Mouse (Mus musculus) hindbrain, embryonic 10.5 days (tissue): Measurements from ENCODE around the gene Gm10037. TPM values are rescaled to one million over a fixed set of nuclear protein-coding genes. Genes with fewer than 3 reads are reported as not detected.
"Not testable (repeated sequence)": the region's sequence is repeated elsewhere in the genome, so short reads cannot be mapped to it uniquely, and the experiment has no call there.

ENCODE experiments used
- DNase-seq: peaks from one replicate; pipeline ENCODE4 v3.0.0-alpha.2; 2017; ENCODE audit warnings: low spot score
- H3K27ac ChIP-seq: fragments of 300-500 bp; sonication (generic); 2 replicates; pipeline ENCODE4 v1.5.1; 2016; ENCODE audit warnings: mild to moderate bottlenecking, moderate library complexity
- H3K27me3 ChIP-seq: fragments of 300-500 bp; sonication (generic); 2 replicates; pipeline ENCODE4 v1.6.1; 2016; ENCODE audit warnings: mild to moderate bottlenecking; ENCODE audit not compliant: poor library complexity, insufficient read depth, severe bottlenecking
- H3K36me3 ChIP-seq: fragments of 300-500 bp; sonication (generic); 2 replicates; pipeline ENCODE4 v1.6.1; 2016; ENCODE audit warnings: mild to moderate bottlenecking, moderate library complexity
- H3K4me1 ChIP-seq: fragments of 300-500 bp; sonication (generic); replicated peaks from 2 replicates; pipeline ENCODE4 v1.6.1; 2016; ENCODE audit warnings: mild to moderate bottlenecking
- H3K4me3 ChIP-seq: fragments of 300-500 bp; sonication (generic); 2 replicates; pipeline ENCODE4 v1.5.1; 2016; ENCODE audit warnings: mild to moderate bottlenecking, moderate library complexity
- H3K9me3 ChIP-seq: fragments of 300-500 bp; sonication (generic); 2 replicates; pipeline ENCODE4 v1.6.1; 2016; ENCODE audit warnings: mild to moderate bottlenecking, moderate library complexity
- WGBS: fragments of 180-500 bp; shearing (Covaris S2); methylation state at CpG from one replicate; pipeline ENCODE4 v1.1.7; 2016; 5-methylcytosine and 5-hydroxymethylcytosine counted together
- polyA plus RNA-seq: library from polyadenylated mRNA; unstranded; fragments of >200 nt; fragmentation: Nextera tagmentation; extraction: Ambion mirVana; gene quantifications from 2 replicates; pipeline ENCODE4 v1.2.1, GENCODE M21; 2016

Gm10037 gene
- polyA plus RNA-seq, 1 experiment from 2014 or later, result 2.2 TPM

DNA sequence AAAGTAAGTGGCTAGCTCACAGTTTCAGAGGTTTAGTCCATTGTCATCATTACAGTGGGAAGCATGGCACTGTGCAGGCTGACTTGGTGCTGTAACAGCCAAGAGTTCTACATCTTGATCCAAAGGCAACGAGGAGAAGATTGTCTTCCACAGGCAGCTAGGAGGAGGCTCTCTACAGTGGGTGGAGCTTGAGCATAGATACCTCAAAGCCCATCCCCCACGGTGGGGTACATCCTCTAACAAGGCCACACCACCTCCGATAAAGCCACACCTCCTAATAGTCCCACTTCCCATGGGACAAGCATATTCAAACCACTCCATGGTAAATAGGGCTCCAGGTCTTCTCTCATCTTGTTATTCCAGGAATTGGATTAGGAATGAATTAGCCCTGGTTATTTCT lies 19.5 kb downstream of the Gm10037 start:
- H3K36me3 ChIP-seq, result no peaks in the 10 kb centered on the region
- H3K9me3 ChIP-seq, result no peaks in the 10 kb centered on the region
- no peaks in the 10 kb centered on the region for H3K4me1 ChIP-seq
- H3K27me3 ChIP-seq, result no peaks in the 10 kb centered on the region
- no peak overlapping the region for H3K27ac ChIP-seq
- WGBS, result 83% methylated on average over 3 of the region's 3 CpGs
- no peak overlapping the region for H3K4me3 ChIP-seq
- no peak for DNase-seq

DNA sequence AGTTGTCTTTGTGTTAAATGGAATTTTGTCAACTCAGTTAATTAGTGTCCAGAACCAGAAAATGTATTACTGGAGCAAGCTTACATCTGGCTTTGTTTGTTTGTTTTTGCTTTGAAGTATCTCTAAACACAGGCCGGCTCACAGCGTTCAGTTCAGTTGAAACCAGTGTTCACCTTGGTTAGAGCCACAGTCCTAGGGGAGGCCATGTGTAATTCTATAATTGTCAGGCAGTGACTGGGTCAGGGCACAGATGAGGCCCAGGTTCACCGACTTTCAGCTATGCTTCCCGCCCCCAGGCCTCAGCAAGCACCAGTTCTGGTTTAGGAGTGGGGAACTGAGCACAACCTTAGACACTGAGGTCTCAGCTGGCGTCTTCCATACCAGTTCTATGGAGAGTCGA lies 22.2 kb downstream of the Gm10037 start:
- 77% methylated on average over 6 of the region's 6 CpGs for WGBS
- Histone ChIP-seq H3K9me3 (no peaks in the 10 kb centered on the region), H3K27me3 (no peaks in the 10 kb centered on the region), H3K4me3 (no peak overlapping the region), H3K4me1 (no peaks in the 10 kb centered on the region), H3K36me3 (no peaks in the 10 kb centered on the region), H3K27ac (no peak overlapping the region)
- no peak for DNase-seq

DNA sequence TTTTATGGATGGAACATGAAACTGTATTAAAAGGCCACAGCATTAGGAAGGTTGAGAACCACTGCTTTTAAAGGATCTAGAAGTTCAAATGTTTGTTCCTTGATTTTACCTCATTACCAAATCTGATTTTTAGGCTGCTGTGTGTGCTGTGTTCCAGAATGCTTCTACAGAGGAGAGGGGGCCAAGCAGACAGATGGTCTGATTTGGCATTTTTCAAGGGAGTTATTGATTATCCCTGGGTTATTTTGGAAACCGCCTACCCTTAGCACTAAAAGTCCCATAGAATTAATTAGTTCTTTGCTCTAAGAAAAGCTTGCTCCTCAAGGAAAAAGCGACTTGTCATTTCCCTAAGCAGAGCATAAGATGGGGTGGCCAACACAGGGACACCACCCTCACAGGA lies 23.1 kb downstream of the Gm10037 start:
- no peak for DNase-seq
- no peaks in the 10 kb centered on the region for H3K36me3 ChIP-seq
- H3K4me3 ChIP-seq, result no peak overlapping the region
- H3K9me3 ChIP-seq, result no peaks in the 10 kb centered on the region
- H3K27me3 ChIP-seq, result no peaks in the 10 kb centered on the region
- no peaks in the 10 kb centered on the region for H3K4me1 ChIP-seq
- H3K27ac ChIP-seq, result no peak overlapping the region
- WGBS, result 80% methylated on average over 2 of the region's 2 CpGs

DNA sequence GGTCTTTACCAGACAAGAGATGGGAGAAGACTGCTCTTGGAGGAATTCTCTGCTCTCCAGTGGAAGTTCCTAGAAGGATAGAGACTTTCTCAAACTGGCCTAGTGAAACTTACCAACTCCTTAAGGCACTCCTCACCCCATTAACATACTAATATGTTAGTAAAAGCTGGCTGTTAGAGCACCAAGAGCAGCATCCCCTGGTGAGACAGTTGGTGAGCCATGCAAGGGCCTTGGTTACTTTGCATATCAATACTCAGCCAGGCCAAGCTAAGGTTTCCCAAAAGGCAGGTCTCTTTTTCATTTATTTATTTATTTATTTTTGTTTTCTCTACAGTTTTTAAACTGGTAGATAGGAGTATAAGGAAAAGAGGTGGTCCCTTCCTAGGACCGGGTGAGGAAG lies 26.4 kb downstream of the Gm10037 start:
- Histone ChIP-seq H3K27me3 (no peaks in the 10 kb centered on the region), H3K4me3 (no peak overlapping the region), H3K27ac (no peak overlapping the region), H3K36me3 (no peaks in the 10 kb centered on the region), H3K9me3 (no peaks in the 10 kb centered on the region), H3K4me1 (no peaks in the 10 kb centered on the region)
- 10% methylated on average over 1 of the region's 1 CpGs for WGBS
- DNase-seq, result no peak

DNA sequence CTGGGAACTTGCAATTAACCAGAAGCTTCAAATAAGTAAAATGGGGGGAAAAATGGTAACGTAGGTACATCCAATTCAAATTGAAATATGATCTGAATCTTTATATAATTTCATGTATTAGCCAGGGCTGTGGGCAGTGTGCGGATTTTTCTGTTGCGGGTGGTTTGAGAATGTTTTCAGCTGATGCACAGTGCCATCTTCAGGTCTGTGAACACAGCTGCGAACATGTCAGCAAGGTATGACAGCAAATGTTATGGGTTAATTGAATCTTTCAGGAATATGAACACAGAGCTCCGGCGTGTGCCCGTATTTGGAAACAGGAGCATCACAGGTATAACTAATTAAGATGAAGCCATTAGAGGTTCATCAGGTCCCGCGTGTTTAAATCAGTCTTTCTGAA lies 31.6 kb downstream of the Gm10037 start:
- no peak for DNase-seq
- H3K4me3 ChIP-seq, result no peak overlapping the region
- no peak overlapping the region for H3K27ac ChIP-seq
- H3K9me3 ChIP-seq, result no peaks in the 10 kb centered on the region
- no peaks in the 10 kb centered on the region for H3K36me3 ChIP-seq
- 87% methylated on average over 9 of the region's 9 CpGs for WGBS
- H3K27me3 ChIP-seq, result no peaks in the 10 kb centered on the region
- H3K4me1 ChIP-seq, result no peaks in the 10 kb centered on the region

DNA sequence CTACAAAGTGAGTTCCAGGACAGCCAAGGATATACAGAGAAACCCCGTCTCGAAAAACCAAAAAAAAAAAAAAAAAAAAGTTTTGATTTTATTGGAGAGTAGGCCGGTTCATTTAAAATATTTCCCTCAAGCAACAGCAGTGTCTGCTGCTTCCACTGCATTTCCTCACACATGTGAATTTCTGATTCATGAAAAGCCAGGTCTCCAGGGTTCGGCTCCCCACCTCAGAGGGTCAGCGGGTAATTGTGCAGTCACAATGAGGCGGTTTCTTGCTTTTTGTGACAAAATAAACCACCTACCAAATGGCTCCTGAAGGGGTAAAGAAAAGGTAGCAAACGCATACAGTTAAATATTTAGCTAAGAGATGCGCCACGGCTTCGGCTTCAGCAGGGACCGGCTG lies 32.1 kb downstream of the Gm10037 start, which contains the start of gene BC048507:
TSS of gene BC048507 (plus strand) at position 301 of the 400 bp plus-strand sequence.
- Histone ChIP-seq H3K36me3 (no peaks in the 10 kb centered on the region), H3K9me3 (no peaks in the 10 kb centered on the region), H3K4me3 (no peak within 1 kb of the TSS), H3K4me1 (no peaks in the 10 kb centered on the region), H3K27ac (no peak within 1 kb of the TSS), H3K27me3 (no peaks in the 10 kb centered on the region)
- DNase-seq, result no peak
- WGBS, result 82% methylated on average over 11 of the region's 11 CpGs

DNA sequence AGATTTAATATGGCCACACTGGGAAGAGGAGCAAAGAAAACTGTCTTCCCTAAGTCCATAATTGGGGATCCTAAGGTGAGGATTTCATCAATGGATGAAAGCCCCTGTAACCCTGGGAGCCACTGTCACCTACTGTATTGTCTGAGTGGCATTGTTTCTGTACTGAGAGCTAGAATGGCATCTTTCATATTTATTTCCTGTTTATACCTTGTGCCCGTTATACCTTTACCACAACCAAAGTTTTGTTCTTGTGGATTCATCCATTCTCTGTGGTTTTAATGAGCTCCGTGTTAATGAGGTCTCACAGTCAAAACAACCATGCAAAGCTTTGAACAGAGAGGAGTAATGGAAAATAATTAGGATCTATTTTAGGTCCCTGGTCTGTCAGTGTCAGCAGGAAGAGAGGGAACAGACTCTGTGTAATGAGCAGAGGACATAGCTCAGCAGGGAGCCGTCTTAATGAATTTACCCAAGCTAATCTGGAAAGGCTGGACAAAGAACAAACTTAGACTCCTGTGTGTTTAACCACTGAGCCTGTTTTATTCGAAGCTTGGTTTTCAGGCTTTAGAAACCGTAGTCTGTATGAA lies 34.0 kb downstream of the Gm10037 start:
- no peaks in the 10 kb centered on the region for H3K27me3 ChIP-seq
- H3K27ac ChIP-seq, result no peak overlapping the region
- 64% methylated on average over 5 of the region's 5 CpGs for whole genome bisulfite sequencing
- H3K4me1 ChIP-seq, result no peaks in the 10 kb centered on the region
- H3K9me3 ChIP-seq, result no peaks in the 10 kb centered on the region; the same call in 1 of the 2 replicates
- no peak overlapping the region for H3K4me3 ChIP-seq
- no peak for DNase-seq
- no peaks in the 10 kb centered on the region for H3K36me3 ChIP-seq

DNA sequence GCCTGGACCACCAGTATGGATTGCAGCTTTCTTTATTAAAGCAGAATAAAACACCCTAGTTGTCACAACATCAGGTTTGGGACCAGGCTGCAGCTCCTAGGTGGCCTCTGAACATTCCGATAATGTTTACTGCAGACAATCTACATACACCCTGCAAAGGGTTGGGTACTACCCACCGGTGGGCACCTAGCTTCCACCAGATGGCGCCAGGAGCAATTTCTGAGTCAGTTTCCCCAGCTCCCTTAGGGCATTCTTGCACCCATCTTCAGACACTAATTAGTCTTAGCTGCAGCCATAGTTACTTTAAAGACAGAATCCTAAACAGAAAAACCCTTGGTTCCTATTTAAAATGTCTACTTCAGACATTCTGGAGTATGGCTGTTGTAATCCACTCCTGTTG lies 37.0 kb downstream of the Gm10037 start:
- no peaks in the 10 kb centered on the region for H3K27me3 ChIP-seq
- WGBS, result 26% methylated on average over 3 of the region's 3 CpGs
- H3K27ac ChIP-seq, result no peak overlapping the region
- no peaks in the 10 kb centered on the region for H3K4me1 ChIP-seq
- no peak for DNase-seq
- peaks cover 9% of the 10 kb centered on the region; the same call in 1 of the 2 replicates for H3K9me3 ChIP-seq
- H3K36me3 ChIP-seq, result no peaks in the 10 kb centered on the region
- no peak overlapping the region for H3K4me3 ChIP-seq

DNA sequence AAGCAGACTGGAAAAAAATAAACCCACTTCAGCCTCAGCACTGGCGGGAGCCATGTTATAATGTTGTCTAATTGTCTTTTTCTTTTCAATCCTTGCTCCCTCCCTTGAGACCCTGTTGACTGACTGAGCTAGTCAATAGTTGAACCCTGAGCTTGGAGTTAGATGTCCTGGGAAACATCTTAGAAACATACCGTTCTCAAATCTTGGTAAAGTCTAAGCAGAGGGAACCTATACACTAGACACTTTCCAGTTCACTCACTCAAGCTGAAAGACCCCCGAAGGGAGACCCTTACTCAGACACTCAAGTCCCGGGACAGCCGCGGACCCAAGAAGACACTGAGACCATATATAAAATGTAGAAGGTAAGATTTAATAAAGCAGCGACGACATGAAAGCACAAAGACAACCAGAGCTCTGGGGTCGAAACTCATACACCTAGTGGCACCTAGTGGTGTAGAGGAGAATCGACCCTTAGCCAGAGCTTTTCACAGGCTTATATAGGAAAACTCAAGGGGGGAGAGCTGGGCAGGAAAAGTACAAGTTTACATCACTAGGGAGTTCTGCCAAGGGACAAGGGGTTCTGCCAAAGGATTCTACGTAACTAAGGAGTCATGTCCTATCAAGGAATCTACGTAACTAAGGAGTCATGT lies 45.3 kb downstream of the Gm10037 start:
- not testable (repeated sequence) for H3K9me3 ChIP-seq, H3K4me1 ChIP-seq, DNase-seq, H3K27me3 ChIP-seq, H3K36me3 ChIP-seq, H3K27ac ChIP-seq, H3K4me3 ChIP-seq
- WGBS, result 40% methylated on average over 10 of the region's 12 CpGs

DNA sequence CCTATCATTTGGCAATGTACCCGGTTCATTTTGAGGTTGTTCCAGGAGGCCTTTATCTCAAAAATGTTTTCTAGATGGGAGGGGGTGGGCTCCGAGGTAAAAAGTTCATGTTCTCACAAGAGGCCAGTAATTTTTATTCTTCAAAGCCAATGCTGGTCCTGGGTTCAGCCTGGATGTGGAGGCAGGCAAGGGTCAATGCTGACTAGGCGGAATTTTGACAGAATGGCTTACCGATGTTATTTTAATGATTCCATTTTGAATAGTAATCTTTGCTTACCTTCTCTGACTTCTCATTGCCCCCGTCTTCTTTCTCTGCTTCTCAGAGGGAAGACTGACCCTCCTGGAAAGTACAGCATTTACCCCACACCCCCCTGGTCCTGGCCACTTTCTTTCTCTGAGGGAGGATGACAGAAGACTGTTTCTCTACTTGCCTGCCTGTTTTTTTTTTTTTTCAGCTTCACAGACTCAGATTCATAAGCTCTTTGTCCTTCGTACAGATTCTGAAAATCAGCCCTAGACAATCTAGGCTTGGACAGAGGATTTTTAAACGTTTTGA lies 45.9 kb downstream of the Gm10037 start:
- Histone ChIP-seq H3K27ac (no peak overlapping the region), H3K4me3 (no peak overlapping the region), H3K36me3 (no peaks in the 10 kb centered on the region), H3K9me3 (no peaks in the 10 kb centered on the region), H3K4me1 (no peaks in the 10 kb centered on the region), H3K27me3 (no peaks in the 10 kb centered on the region)
- WGBS, result 69% methylated on average over 7 of the region's 7 CpGs
- DNase-seq, result no peak

DNA sequence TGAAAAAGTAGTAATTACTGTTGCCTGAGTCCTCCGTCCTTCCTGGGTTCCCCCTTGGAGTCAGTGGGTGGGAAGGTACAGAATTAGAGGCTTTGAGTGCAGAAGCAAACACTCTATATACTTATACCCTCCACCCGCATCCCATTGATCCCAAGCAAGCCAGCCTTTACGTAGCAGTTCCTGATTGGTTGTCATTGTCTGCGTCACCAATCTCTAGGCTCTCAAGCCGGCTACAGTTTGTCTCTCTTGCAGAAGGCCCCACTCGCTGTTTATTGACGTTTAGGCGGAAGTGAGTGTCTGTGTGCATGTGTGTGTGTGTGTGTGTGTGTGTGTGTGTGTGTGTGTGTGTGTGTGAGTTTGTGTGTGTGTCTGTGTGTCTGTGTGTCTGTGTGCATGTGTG lies 53.1 kb downstream of the Gm10037 start:
- no peak for DNase-seq
- H3K4me1 ChIP-seq, result no peaks in the 10 kb centered on the region
- peaks cover 14% of the 10 kb centered on the region for H3K9me3 ChIP-seq
- no peak overlapping the region for H3K4me3 ChIP-seq
- WGBS, result 87% methylated on average over 8 of the region's 8 CpGs
- H3K27ac ChIP-seq, result no peak overlapping the region
- H3K36me3 ChIP-seq, result no peaks in the 10 kb centered on the region
- no peaks in the 10 kb centered on the region for H3K27me3 ChIP-seq
